Mouse (Mus musculus): ENCODE data around the gene Mtfr2. TPM values are rescaled to one million over a fixed set of nuclear protein-coding genes. Genes with fewer than 3 reads are reported as not detected.

The Mtfr2 gene
- total and polyA plus RNA-seq, 3 experiments: 10.3 to 17.1 TPM; not detected in 1

DNA sequence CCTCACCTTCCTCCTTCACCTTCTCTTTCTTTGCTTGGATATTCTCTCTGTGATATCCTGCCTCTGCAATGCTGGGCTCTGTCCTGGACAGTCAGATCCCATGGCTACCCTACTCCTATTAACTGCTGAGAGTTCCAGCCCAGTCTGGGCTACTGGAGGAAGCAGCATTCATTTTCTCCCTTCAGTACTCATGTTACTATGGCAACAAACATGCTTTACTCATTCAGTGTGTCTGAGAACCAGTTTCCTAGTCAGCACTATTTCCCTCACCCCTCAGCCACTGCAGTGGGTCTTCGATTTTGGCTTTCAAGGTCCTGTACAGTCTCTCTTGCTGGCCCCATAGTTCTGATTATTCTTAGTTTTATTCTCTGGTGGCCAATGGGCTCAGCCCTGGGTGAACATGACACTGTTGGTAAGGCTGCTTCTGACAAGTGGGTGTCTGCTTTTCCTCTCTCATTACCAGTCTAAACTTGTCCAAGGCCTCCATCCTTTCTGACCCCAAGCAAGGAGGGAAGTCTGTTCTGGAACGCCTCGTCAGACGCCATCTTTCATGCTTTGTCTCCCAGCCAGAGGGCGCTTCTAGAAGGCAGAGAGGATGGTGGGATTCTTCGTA lies 35.3 kb downstream of the Mtfr2 start:
- no peak for TF ChIP-seq SIN3A (IDR thresholded peaks at IDR 0.05; ENCODE audit: low read length)
- no peak for TF ChIP-seq ZNF384 (IDR thresholded peaks at IDR 0.05; ENCODE audit: low read depth, low read length)
- TF ChIP-seq EP300 (IDR thresholded peaks at IDR 0.05; ENCODE audit: low read depth in 1 of 2, low read length in 2 of 2): no peak
- TF ChIP-seq RAD21 (IDR thresholded peaks at IDR 0.05; ENCODE audit: low read depth, low read length): no peak
- Histone ChIP-seq H3K27ac (ENCODE audit: control insufficient read depth, low read depth, low read length) (no peak overlapping the region), H3K9me3 (replicated peaks; ENCODE audit: insufficient read depth, low read length) (no peaks in the 10 kb centered on the region), H3K79me2 (ENCODE audit: control insufficient read depth, insufficient read depth, low read length, poor library complexity) (no peaks in the 10 kb centered on the region), H3K4me1 (ENCODE audit: control insufficient read depth in 1 of 2, insufficient read depth in 2 of 2, low read length in 2 of 2) (no peaks in the 10 kb centered on the region), H3K9ac (ENCODE audit: control insufficient read depth, low read depth, low read length, poor library complexity, severe bottlenecking) (no peak overlapping the region), H3K27me3 (ENCODE audit: control insufficient read depth in 1 of 2, insufficient read depth in 2 of 2, low read length in 2 of 2) (peaks cover 2 to 4% of the 10 kb centered on the region in 2 experiments; a peak in 3 of 4 replicates), H3K36me3 (ENCODE audit: control insufficient read depth in 1 of 2, insufficient read depth in 2 of 2, low read length in 2 of 2) (no peaks in the 10 kb centered on the region), H3K4me3 (ENCODE audit: control insufficient read depth in 1 of 2, insufficient read depth in 1 of 2, low read depth in 2 of 2, low read length in 2 of 2) (no peak overlapping the region)
- no peak for DNase-seq (ENCODE audit: low read depth, low spot score)

DNA sequence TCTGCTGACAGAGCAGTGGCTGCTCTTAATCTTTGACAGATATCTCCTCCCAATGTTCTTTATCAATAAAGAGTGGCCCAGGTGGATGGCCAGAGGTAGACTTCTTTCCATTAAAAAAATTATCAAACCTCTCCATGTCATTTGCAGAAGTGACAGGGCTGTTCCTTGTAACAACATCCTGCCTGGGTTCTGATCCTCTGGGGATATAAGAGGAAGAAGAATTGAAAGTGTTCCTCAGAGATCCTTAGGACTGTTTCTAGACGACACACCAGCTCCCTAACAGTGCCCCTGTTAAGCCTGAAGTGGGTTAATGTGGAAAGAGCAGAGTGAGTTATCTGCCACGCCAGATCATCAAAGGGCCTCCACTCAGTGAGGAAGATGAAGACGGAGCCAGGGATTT lies 43.0 kb downstream of the Mtfr2 start:
- TF ChIP-seq ZC3H11A (IDR thresholded peaks at IDR 0.05; ENCODE audit: low read depth, low read length) (no peak), MAFK (IDR thresholded peaks at IDR 0.05; ENCODE audit: borderline replicate concordance, low read depth, low read length) (no peak), HCFC1 (IDR thresholded peaks at IDR 0.05; ENCODE audit: low read depth, low read length) (no peak), KAT2A (conservative IDR thresholded peaks at IDR 0.05; ENCODE audit: low read depth, low read length) (no peak), USF1 (IDR thresholded peaks at IDR 0.05; ENCODE audit: low read depth, low read length) (no peak), MEF2A (IDR thresholded peaks at IDR 0.05; ENCODE audit: extremely low read depth, insufficient replicate concordance, low read depth, low read length, poor library complexity, severe bottlenecking) (no peak), TBP (IDR thresholded peaks at IDR 0.05; ENCODE audit: low read depth, low read length) (no peak), SIN3A (IDR thresholded peaks at IDR 0.05; ENCODE audit: low read length) (no peak), MXI1 (IDR thresholded peaks at IDR 0.05; ENCODE audit: low read depth, low read length) (no peak), ZMIZ1 (IDR thresholded peaks at IDR 0.05; ENCODE audit: low read depth, low read length) (no peak), BHLHE40 (IDR thresholded peaks at IDR 0.05; ENCODE audit: borderline replicate concordance, low read depth, low read length) (no peak), CHD1 (IDR thresholded peaks at IDR 0.05; ENCODE audit: low read depth, low read length) (no peak), ZKSCAN1 (IDR thresholded peaks at IDR 0.05; ENCODE audit: low read depth, low read length) (no peak), GATA1 (IDR thresholded peaks at IDR 0.05; ENCODE audit: low read depth, low read length) (no peak), GABPA (IDR thresholded peaks at IDR 0.05; ENCODE audit: low read depth, low read length) (no peak)
- Histone ChIP-seq H3K27ac (ENCODE audit: control insufficient read depth, low read depth, low read length) (no peak overlapping the region), H3K27me3 (ENCODE audit: control insufficient read depth in 1 of 2, insufficient read depth in 2 of 2, low read length in 2 of 2) (peaks cover 0 to 2% of the 10 kb centered on the region in 2 experiments; a peak in 3 of 4 replicates), H3K4me3 (ENCODE audit: control insufficient read depth in 1 of 2, insufficient read depth in 1 of 2, low read depth in 2 of 2, low read length in 2 of 2) (no peak overlapping the region), H3K36me3 (ENCODE audit: control insufficient read depth in 1 of 2, insufficient read depth in 2 of 2, low read length in 2 of 2) (no peaks in the 10 kb centered on the region), H3K9me3 (replicated peaks; ENCODE audit: insufficient read depth, low read length) (no peaks in the 10 kb centered on the region), H3K4me1 (ENCODE audit: control insufficient read depth in 1 of 2, insufficient read depth in 2 of 2, low read length in 2 of 2) (no peaks in the 10 kb centered on the region), H3K79me2 (ENCODE audit: control insufficient read depth, insufficient read depth, low read length, poor library complexity) (no peaks in the 10 kb centered on the region), H3K9ac (ENCODE audit: control insufficient read depth, low read depth, low read length, poor library complexity, severe bottlenecking) (no peak overlapping the region)
- DNase-seq (ENCODE audit: low read depth, low spot score): no peak
